Mouse (Mus musculus): ENCODE data around the gene Caprin2. TPM values are rescaled to one million over a fixed set of nuclear protein-coding genes. Genes with fewer than 3 reads are reported as not detected.

Gene Caprin2
- total and polyA plus RNA-seq, 3 experiments = 5.9 to 6.4 TPM; not detected in 1

DNA sequence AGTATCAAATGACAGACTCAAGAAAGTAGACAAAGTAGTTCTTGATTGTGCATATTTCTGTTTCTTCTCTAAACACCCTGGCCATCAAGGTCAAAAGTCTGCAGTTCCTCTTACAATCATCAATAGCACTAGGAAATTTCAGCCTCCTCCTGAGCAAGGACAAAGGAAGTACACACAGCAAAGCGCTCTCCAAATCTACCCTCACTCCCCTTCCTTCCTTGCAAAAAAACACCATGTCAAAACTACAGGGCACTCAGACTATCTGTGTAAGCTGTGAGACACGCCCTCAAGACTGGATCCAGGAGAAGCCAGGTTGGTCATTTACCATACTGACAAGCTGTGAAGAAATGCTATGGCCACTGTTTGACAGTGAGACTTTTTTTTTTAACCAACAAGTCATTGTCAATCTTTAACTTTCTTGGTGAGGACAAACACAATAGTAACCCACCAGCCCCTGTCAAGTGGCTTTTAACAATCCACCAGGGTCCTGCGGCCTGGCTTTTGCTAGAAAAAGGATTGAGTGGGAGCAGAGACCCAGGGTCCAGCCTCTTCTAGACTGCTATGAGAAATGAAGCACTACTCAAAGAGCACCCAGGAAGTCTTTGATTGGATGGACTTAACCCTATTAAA is 39.0 kb upstream of the Caprin2 start:
- Histone ChIP-seq H3K9me3 (replicated peaks; ENCODE audit: insufficient read depth, low read length) (no peaks in the 10 kb centered on the region), H3K79me2 (ENCODE audit: control insufficient read depth, insufficient read depth, low read length, poor library complexity) (peaks cover 45% of the 10 kb centered on the region), H3K36me3 (ENCODE audit: control insufficient read depth in 1 of 2, insufficient read depth in 2 of 2, low read length in 2 of 2) (peaks cover 13 to 16% of the 10 kb centered on the region in 2 experiments), H3K4me1 (ENCODE audit: control insufficient read depth in 1 of 2, insufficient read depth in 2 of 2, low read length in 2 of 2) (no peaks in the 10 kb centered on the region), H3K9ac (ENCODE audit: control insufficient read depth, low read depth, low read length, poor library complexity, severe bottlenecking) (no peak overlapping the region), H3K4me3 (ENCODE audit: control insufficient read depth in 1 of 2, insufficient read depth in 1 of 2, low read depth in 2 of 2, low read length in 2 of 2) (no peak overlapping the region), H3K27ac (ENCODE audit: control insufficient read depth, low read depth, low read length) (no peak overlapping the region), H3K27me3 (ENCODE audit: control insufficient read depth in 1 of 2, insufficient read depth in 2 of 2, low read length in 2 of 2) (no peaks in the 10 kb centered on the region)
- no peak for DNase-seq (ENCODE audit: low read depth, low spot score)
- TF ChIP-seq SIN3A (IDR thresholded peaks at IDR 0.05; ENCODE audit: low read length) = no peak
- no peak for TF ChIP-seq ETS1 (IDR thresholded peaks at IDR 0.05; ENCODE audit: low read depth, low read length)
- TF ChIP-seq TAL1 (IDR thresholded peaks at IDR 0.05; ENCODE audit: low read length) = no peak
- TF ChIP-seq CHD2 (IDR thresholded peaks at IDR 0.05; ENCODE audit: low read length) = no peak
- no peak for TF ChIP-seq MXI1 (IDR thresholded peaks at IDR 0.05; ENCODE audit: low read depth, low read length)

- H3K79me2 ChIP-seq (ENCODE audit: control insufficient read depth, insufficient read depth, low read length, poor library complexity) = peaks cover 22% of the 10 kb centered on the region
- H3K27ac ChIP-seq (ENCODE audit: control insufficient read depth, low read depth, low read length) = no peak overlapping the region
- no peak for TF ChIP-seq USF1 (IDR thresholded peaks at IDR 0.05; ENCODE audit: low read depth, low read length)
- TF ChIP-seq MAX (IDR thresholded peaks at IDR 0.05; ENCODE audit: low read length) = no peak
- no peak for TF ChIP-seq NELFE (IDR thresholded peaks at IDR 0.05; ENCODE audit: low read depth, low read length)
- TF ChIP-seq CTCF (IDR thresholded peaks at IDR 0.05 in 2 of 3, conservative IDR thresholded peaks at IDR 0.05 in 1 of 3; ENCODE audit: control insufficient read depth in 1 of 3, insufficient read depth in 1 of 3, low read depth in 2 of 3, low read length in 3 of 3, poor library complexity in 1 of 3, severe bottlenecking in 1 of 3) = peak; percentile 38 to 53 (median 49)
- no peak for TF ChIP-seq TAL1 (IDR thresholded peaks at IDR 0.05; ENCODE audit: low read length)
- H3K36me3 ChIP-seq (ENCODE audit: control insufficient read depth in 1 of 2, insufficient read depth in 2 of 2, low read length in 2 of 2) = peaks cover 0 to 38% of the 10 kb centered on the region in 2 experiments; a peak in 2 of 4 replicates
- DNase-seq (ENCODE audit: low read depth, low spot score) = peak; percentile 62
- H3K4me3 ChIP-seq (ENCODE audit: control insufficient read depth in 1 of 2, insufficient read depth in 1 of 2, low read depth in 2 of 2, low read length in 2 of 2) = no peak overlapping the region
- no peaks in the 10 kb centered on the region for H3K27me3 ChIP-seq (ENCODE audit: control insufficient read depth in 1 of 2, insufficient read depth in 2 of 2, low read length in 2 of 2)
- H3K9me3 ChIP-seq (replicated peaks; ENCODE audit: insufficient read depth, low read length) = no peaks in the 10 kb centered on the region
- H3K9ac ChIP-seq (ENCODE audit: control insufficient read depth, low read depth, low read length, poor library complexity, severe bottlenecking) = no peak overlapping the region
- H3K4me1 ChIP-seq (ENCODE audit: control insufficient read depth in 1 of 2, insufficient read depth in 2 of 2, low read length in 2 of 2) = no peaks in the 10 kb centered on the region
These were observed 35.2 kb upstream of the Caprin2 start for GRCm38 (mm10) chr6:148931281-148931680.

DNA sequence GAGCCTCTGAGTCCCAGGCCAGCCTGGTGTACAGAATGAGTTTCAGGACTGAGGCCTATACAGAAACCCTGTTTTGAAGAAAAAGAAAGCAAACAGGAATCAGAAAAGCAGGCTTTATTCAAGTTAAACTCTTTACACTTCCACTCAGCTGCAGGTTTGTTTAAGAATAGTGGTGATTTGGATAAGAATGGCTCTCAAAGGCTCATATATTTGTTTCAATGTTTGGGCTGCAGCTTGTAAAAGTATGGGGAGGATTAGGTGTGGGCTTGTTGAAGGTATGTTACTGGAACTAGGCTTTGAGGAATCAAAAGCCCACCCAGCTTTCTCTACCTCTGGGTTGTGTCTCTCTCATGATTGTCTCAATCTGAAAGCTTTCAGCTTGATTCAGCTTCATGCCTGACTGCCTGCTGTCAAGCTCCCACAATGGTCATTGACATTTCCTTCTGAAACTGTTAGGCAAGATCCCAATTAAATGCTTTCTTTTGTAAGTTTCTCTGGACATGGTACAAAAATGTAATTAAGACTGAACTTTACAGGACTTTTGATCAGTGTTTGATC is 22.9 kb upstream of the Caprin2 start:
- no peaks in the 10 kb centered on the region for H3K4me1 ChIP-seq (ENCODE audit: control insufficient read depth in 1 of 2, insufficient read depth in 2 of 2, low read length in 2 of 2)
- H3K36me3 ChIP-seq (ENCODE audit: control insufficient read depth in 1 of 2, insufficient read depth in 2 of 2, low read length in 2 of 2) = peaks cover 0 to 15% of the 10 kb centered on the region in 2 experiments; a peak in 3 of 4 replicates
- no peak for TF ChIP-seq USF1 (IDR thresholded peaks at IDR 0.05; ENCODE audit: low read depth, low read length)
- no peak for TF ChIP-seq RCOR1 (IDR thresholded peaks at IDR 0.05; ENCODE audit: low read depth, low read length)
- no peak for TF ChIP-seq ZMIZ1 (IDR thresholded peaks at IDR 0.05; ENCODE audit: low read depth, low read length)
- no peak for TF ChIP-seq BHLHE40 (IDR thresholded peaks at IDR 0.05; ENCODE audit: borderline replicate concordance, low read depth, low read length)
- no peak for TF ChIP-seq MYB (IDR thresholded peaks at IDR 0.05; ENCODE audit: low read depth, low read length)
- TF ChIP-seq MAFK (IDR thresholded peaks at IDR 0.05; ENCODE audit: borderline replicate concordance, low read depth, low read length) = no peak
- no peak for TF ChIP-seq ETS1 (IDR thresholded peaks at IDR 0.05; ENCODE audit: low read depth, low read length)
- TF ChIP-seq SIN3A (IDR thresholded peaks at IDR 0.05; ENCODE audit: low read length) = no peak
- TF ChIP-seq MAZ (IDR thresholded peaks at IDR 0.05; ENCODE audit: low read depth, low read length) = no peak
- TF ChIP-seq CHD1 (IDR thresholded peaks at IDR 0.05; ENCODE audit: low read depth, low read length) = no peak
- no peak for TF ChIP-seq MYC (IDR thresholded peaks at IDR 0.05; ENCODE audit: low read depth, low read length)
- TF ChIP-seq RAD21 (IDR thresholded peaks at IDR 0.05; ENCODE audit: low read depth, low read length) = no peak
- no peak for TF ChIP-seq CHD2 (IDR thresholded peaks at IDR 0.05; ENCODE audit: low read length)
- TF ChIP-seq ZNF384 (IDR thresholded peaks at IDR 0.05; ENCODE audit: low read depth, low read length) = no peak
- TF ChIP-seq ZC3H11A (IDR thresholded peaks at IDR 0.05; ENCODE audit: low read depth, low read length) = no peak
- no peak for DNase-seq (ENCODE audit: low read depth, low spot score)
- no peak overlapping the region for H3K4me3 ChIP-seq (ENCODE audit: control insufficient read depth in 1 of 2, insufficient read depth in 1 of 2, low read depth in 2 of 2, low read length in 2 of 2)
- no peaks in the 10 kb centered on the region for H3K27me3 ChIP-seq (ENCODE audit: control insufficient read depth in 1 of 2, insufficient read depth in 2 of 2, low read length in 2 of 2)
- H3K9me3 ChIP-seq (replicated peaks; ENCODE audit: insufficient read depth, low read length) = no peaks in the 10 kb centered on the region
- no peak overlapping the region for H3K27ac ChIP-seq (ENCODE audit: control insufficient read depth, low read depth, low read length)
- no peaks in the 10 kb centered on the region for H3K79me2 ChIP-seq (ENCODE audit: control insufficient read depth, insufficient read depth, low read length, poor library complexity)
- no peak overlapping the region for H3K9ac ChIP-seq (ENCODE audit: control insufficient read depth, low read depth, low read length, poor library complexity, severe bottlenecking)
